Mouse (Mus musculus) hindbrain, embryonic 16.5 days (tissue): ENCODE results near the gene H2al1i. TPM values are rescaled to one million over a fixed set of nuclear protein-coding genes. Genes with fewer than 3 reads are reported as not detected.
"Not testable (repeated sequence)": the region's sequence is repeated elsewhere in the genome, so short reads cannot be mapped to it uniquely, and the experiment has no call there.

Source experiments
- ATAC-seq: fragments of 200-750 bp; cut with Nextera tagmentation; 2 replicates; pipeline ENCODE4 v1.8.0; 2017; ENCODE audit warnings: moderate TSS enrichment, moderate library complexity
- H3K27ac ChIP-seq: fragments of 300-500 bp; sonication (generic); 2 replicates; pipeline ENCODE4 v1.5.1; 2014; ENCODE audit warnings: low read depth, mild to moderate bottlenecking, control low read depth, low read length, moderate library complexity
- H3K27me3 ChIP-seq: fragments of 300-500 bp; sonication (generic); replicated peaks from 2 replicates; pipeline ENCODE4 v1.6.1; 2014; ENCODE audit warnings: low read length; ENCODE audit not compliant: control insufficient read depth, insufficient read depth
- H3K36me3 ChIP-seq: fragments of 300-500 bp; sonication (generic); 2 replicates; pipeline ENCODE4 v1.6.1; 2014; ENCODE audit warnings: mild to moderate bottlenecking, low read length, moderate library complexity, mixed read lengths; ENCODE audit not compliant: control insufficient read depth, insufficient read depth
- H3K4me1 ChIP-seq: fragments of 300-500 bp; sonication (generic); 2 replicates; pipeline ENCODE4 v1.6.1; 2014; ENCODE audit warnings: low read depth, low read length; ENCODE audit not compliant: control insufficient read depth, insufficient read depth
- H3K4me2 ChIP-seq: fragments of 300-500 bp; sonication (generic); 2 replicates; pipeline ENCODE4 v1.6.1; 2014; ENCODE audit warnings: mild to moderate bottlenecking, low read length, control low read depth, moderate library complexity
- H3K4me3 ChIP-seq: fragments of 300-500 bp; sonication (generic); 2 replicates; pipeline ENCODE4 v1.5.1; 2014; ENCODE audit warnings: mild to moderate bottlenecking, low read length, control low read depth, moderate library complexity
- H3K9ac ChIP-seq: fragments of 300-500 bp; sonication (generic); 2 replicates; pipeline ENCODE4 v1.6.1; 2014; ENCODE audit warnings: low read depth, mild to moderate bottlenecking, control low read depth, low read length, moderate library complexity
- H3K9me3 ChIP-seq: fragments of 300-500 bp; sonication (generic); 2 replicates; pipeline ENCODE4 v1.6.1; 2014; ENCODE audit warnings: mild to moderate bottlenecking, low read length, moderate library complexity; ENCODE audit not compliant: control insufficient read depth
- WGBS: fragments of 180-500 bp; shearing (Covaris S2); extraction: QIAGEN DNeasy Blood & Tissue Kit; methylation state at CpG from one replicate; pipeline ENCODE4 v1.1.7; 2014; 5-methylcytosine and 5-hydroxymethylcytosine counted together
- polyA plus RNA-seq: library from polyadenylated mRNA; unstranded; fragments of >200 nt; fragmentation: Nextera tagmentation; extraction: Ambion mirVana; gene quantifications from 2 replicates; pipeline ENCODE4 v1.2.1, GENCODE M21; 2015

The H2al1i gene
- polyA plus RNA-seq, 1 experiment from 2014 or later = not detected

- not testable (repeated sequence) for ATAC-seq, H3K4me2 ChIP-seq, H3K9me3 ChIP-seq, H3K4me3 ChIP-seq, H3K4me1 ChIP-seq, H3K36me3 ChIP-seq, H3K27ac ChIP-seq, H3K27me3 ChIP-seq, H3K9ac ChIP-seq
- WGBS = no CpG with 5 or more reads among the region's 3 CpGs
Observed at GRCm38 (mm10) chrX:11311634-11312033, 12.8 kb upstream of the H2al1i start, which contains the start of gene H2al1e. Gene H2al1e (plus strand): TSS chrX:11311934.

- not testable (repeated sequence) for H3K36me3 ChIP-seq, H3K27me3 ChIP-seq, ATAC-seq, H3K4me2 ChIP-seq, H3K9me3 ChIP-seq, H3K9ac ChIP-seq, H3K27ac ChIP-seq, H3K4me1 ChIP-seq, H3K4me3 ChIP-seq
- no CpG with 5 or more reads among the region's 6 CpGs for WGBS
Observed at GRCm38 (mm10) chrX:11314858-11315257, 9.6 kb upstream of the H2al1i start, which contains the start of gene H2al1f. Gene H2al1f (plus strand): TSS chrX:11315158.

- not testable (repeated sequence) for H3K9me3 ChIP-seq, ATAC-seq, H3K4me3 ChIP-seq, H3K27ac ChIP-seq, H3K4me2 ChIP-seq, H3K9ac ChIP-seq, H3K4me1 ChIP-seq, H3K27me3 ChIP-seq, H3K36me3 ChIP-seq
- no CpG with 5 or more reads among the region's 3 CpGs for WGBS
Observed at GRCm38 (mm10) chrX:11317956-11318355, 6.5 kb upstream of the H2al1i start, which contains the start of gene H2al1g. Gene H2al1g (plus strand): TSS chrX:11318256.

- H3K9me3 ChIP-seq, H3K36me3 ChIP-seq, H3K27ac ChIP-seq, H3K4me2 ChIP-seq, H3K27me3 ChIP-seq, H3K9ac ChIP-seq, H3K4me1 ChIP-seq, H3K4me3 ChIP-seq, ATAC-seq: not testable (repeated sequence)
- WGBS = no CpG with 5 or more reads among the region's 6 CpGs
Observed at GRCm38 (mm10) chrX:11321192-11321591, 3.3 kb upstream of the H2al1i start, which contains the start of gene H2al1h. Gene H2al1h (plus strand): TSS chrX:11321492.

- H3K27ac ChIP-seq, ATAC-seq, H3K4me3 ChIP-seq, H3K36me3 ChIP-seq, H3K9me3 ChIP-seq, H3K4me2 ChIP-seq, H3K9ac ChIP-seq, H3K27me3 ChIP-seq, H3K4me1 ChIP-seq: not testable (repeated sequence)
- WGBS = 95% methylated on average over 2 of the region's 2 CpGs
Observed at GRCm38 (mm10) chrX:11327522-11327921, 3.1 kb downstream of the H2al1i start, which contains the start of gene H2al1j. Gene H2al1j (plus strand): TSS chrX:11327822.

GRCm38 (mm10) chrX:11345762-11346161 is 21.3 kb downstream of the H2al1i start:
- Histone ChIP-seq H3K4me2 (no peak overlapping the region), H3K27me3 (no peaks in the 10 kb centered on the region), H3K36me3 (no peaks in the 10 kb centered on the region), H3K4me3 (no peak overlapping the region), H3K4me1 (peaks cover 3% of the 10 kb centered on the region), H3K9me3 (no peaks in the 10 kb centered on the region), H3K27ac (no peak overlapping the region), H3K9ac (no peak overlapping the region)
- ATAC-seq = no peak
- WGBS = 58% methylated on average over 9 of the region's 9 CpGs

GRCm38 (mm10) chrX:11346756-11347155 is 22.3 kb downstream of the H2al1i start:
- no peak for ATAC-seq
- 80% methylated on average over 3 of the region's 3 CpGs for WGBS
- H3K27me3 ChIP-seq = no peaks in the 10 kb centered on the region; the same call in 1 of the 2 replicates

GRCm38 (mm10) chrX:11360823-11361222 is 36.4 kb downstream of the H2al1i start:
- Histone ChIP-seq H3K9me3 (no peaks in the 10 kb centered on the region), H3K4me1 (peaks cover 2% of the 10 kb centered on the region), H3K36me3 (no peaks in the 10 kb centered on the region), H3K4me2 (no peak overlapping the region), H3K9ac (no peak overlapping the region), H3K27ac (no peak overlapping the region), H3K27me3 (no peaks in the 10 kb centered on the region; the same call in 1 of the 2 replicates), H3K4me3 (no peak overlapping the region)
- ATAC-seq = no peak
- WGBS = 73% methylated on average over 6 of the region's 6 CpGs

More at GRCm38 (mm10) chrX:11346756-11347155, 22.3 kb downstream of the H2al1i start:
- H3K9me3 ChIP-seq = no peaks in the 10 kb centered on the region
- H3K27ac ChIP-seq = no peak overlapping the region
- no peaks in the 10 kb centered on the region for H3K36me3 ChIP-seq
- no peak overlapping the region for H3K9ac ChIP-seq
- H3K4me2 ChIP-seq = no peak overlapping the region
- no peak overlapping the region for H3K4me3 ChIP-seq
- H3K4me1 ChIP-seq = peaks cover 3% of the 10 kb centered on the region

- Histone ChIP-seq H3K9me3 (no peaks in the 10 kb centered on the region), H3K36me3 (no peaks in the 10 kb centered on the region), H3K27me3 (no peaks in the 10 kb centered on the region), H3K4me2 (no peak overlapping the region), H3K4me3 (no peak overlapping the region), H3K27ac (no peak overlapping the region), H3K9ac (no peak overlapping the region), H3K4me1 (peaks cover 2% of the 10 kb centered on the region)
- no peak for ATAC-seq
- WGBS = 100% methylated on average over 2 of the region's 2 CpGs
Observed at GRCm38 (mm10) chrX:11361261-11361660, 36.8 kb downstream of the H2al1i start.

- no peaks in the 10 kb centered on the region for H3K27me3 ChIP-seq
- peaks cover 2% of the 10 kb centered on the region for H3K4me1 ChIP-seq
- H3K36me3 ChIP-seq = no peaks in the 10 kb centered on the region
- H3K9ac ChIP-seq = no peak overlapping the region
- H3K4me3 ChIP-seq = no peak overlapping the region
- peak; percentile 86 for ATAC-seq
- WGBS = 47% methylated on average over 6 of the region's 6 CpGs
- H3K4me2 ChIP-seq = no peak overlapping the region
- H3K27ac ChIP-seq = no peak overlapping the region
- no peaks in the 10 kb centered on the region for H3K9me3 ChIP-seq
Observed at GRCm38 (mm10) chrX:11363890-11364289, 39.4 kb downstream of the H2al1i start.
